Mouse (Mus musculus): ENCODE measurements at regions not wholly inside any gene's neighbourhood (a gene's known extent, or its start where the extent isn't known, plus 50 kb on each side); places are given as distances from the start of the nearest gene placed in this dataset.

- DNase-seq: no peak
Observed at GRCm38 (mm10) chr12:106429991-106430390, 420.0 kb downstream of the Vrk1 start.

GRCm38 (mm10) chr12:106445151-106445550 lies 435.1 kb downstream of the Vrk1 start:
- no peak for DNase-seq

GRCm38 (mm10) chr12:106445976-106446375 lies 435.9 kb downstream of the Vrk1 start:
- DNase-seq: no peak

- no peak for DNase-seq
Observed at GRCm38 (mm10) chr12:106446876-106447532, 437.0 kb downstream of the Vrk1 start.

GRCm38 (mm10) chr12:106448551-106448950 lies 438.5 kb downstream of the Vrk1 start:
- no peak for DNase-seq

GRCm38 (mm10) chr12:106453491-106453890 lies 443.5 kb downstream of the Vrk1 start:
- no peak for DNase-seq

- DNase-seq: no peak
Observed at GRCm38 (mm10) chr12:106458215-106458614, 448.2 kb downstream of the Vrk1 start.

GRCm38 (mm10) chr12:106460650-106461049 lies 450.6 kb downstream of the Vrk1 start:
- DNase-seq: no peak

- DNase-seq: no peak
Observed at GRCm38 (mm10) chr12:106462281-106462680, 452.3 kb downstream of the Vrk1 start.

GRCm38 (mm10) chr12:106464701-106465100 lies 454.7 kb downstream of the Vrk1 start:
- no peak for DNase-seq

- DNase-seq: no peak
Observed at GRCm38 (mm10) chr12:106468173-106468860, 458.3 kb downstream of the Vrk1 start.

- DNase-seq: no peak
Observed at GRCm38 (mm10) chr12:106474501-106475165, 464.6 kb downstream of the Vrk1 start.

GRCm38 (mm10) chr12:106475486-106476050 lies 465.5 kb downstream of the Vrk1 start:
- no peak for DNase-seq

- no peak for DNase-seq
Observed at GRCm38 (mm10) chr12:106477040-106477665, 467.1 kb downstream of the Vrk1 start.

- DNase-seq: no peak
Observed at GRCm38 (mm10) chr12:106477731-106478130, 467.7 kb downstream of the Vrk1 start.

- no peak for DNase-seq
Observed at GRCm38 (mm10) chr12:106478381-106478781, 468.4 kb downstream of the Vrk1 start.

- no peak for DNase-seq
Observed at GRCm38 (mm10) chr12:106479067-106479877, 469.2 kb downstream of the Vrk1 start.

- DNase-seq: no peak
Observed at GRCm38 (mm10) chr12:106479878-106480194, 469.8 kb downstream of the Vrk1 start.

GRCm38 (mm10) chr12:106480281-106481060 lies 470.4 kb downstream of the Vrk1 start:
- DNase-seq: no peak

GRCm38 (mm10) chr12:106501622-106502327 lies 491.7 kb downstream of the Vrk1 start:
- no peak for DNase-seq

- no peak for DNase-seq
Observed at GRCm38 (mm10) chr12:106504285-106504684, 494.3 kb downstream of the Vrk1 start.

Measured in lung, postnatal 4 days (tissue).